Mouse (Mus musculus) G1E (cell line): ENCODE measurements around the gene Arfip1. TPM values are rescaled to one million over a fixed set of nuclear protein-coding genes. Genes with fewer than 3 reads are reported as not detected.

Experiments
- ATAC-seq: 2 replicates; pipeline ENCODE4 v1.8.0; 2016; ENCODE audit warnings: mild to moderate bottlenecking; ENCODE audit not compliant: insufficient number of reproducible peaks, poor library complexity, low FRiP score, severe bottlenecking; ENCODE audit errors: extremely low read depth
- DNase-seq: peaks from one replicate; pipeline ENCODE4 v3.0.0; 2012; ENCODE audit warnings: low spot score
- H3K27me3 ChIP-seq: 2 replicates; pipeline ENCODE4 v1.6.1; 2012; ENCODE audit warnings: mild to moderate bottlenecking, low read length, inconsistent platforms; ENCODE audit not compliant: insufficient read depth
- H3K36me3 ChIP-seq: replicated peaks from 2 replicates; pipeline ENCODE3; 2012; ENCODE audit warnings: mild to moderate bottlenecking, inconsistent platforms
- H3K4me1 ChIP-seq: 2 replicates; pipeline ENCODE4 v1.6.1; 2012; ENCODE audit warnings: low read depth, low read length, inconsistent platforms, mixed read lengths; ENCODE audit not compliant: insufficient read depth
- H3K4me3 ChIP-seq: 2 replicates; pipeline ENCODE4 v1.5.1; 2012; ENCODE audit warnings: low read depth, mild to moderate bottlenecking, inconsistent platforms, low read length, moderate library complexity, mixed read lengths
- H3K9me3 ChIP-seq: replicated peaks from 2 replicates; pipeline ENCODE4 v1.6.1; 2012; ENCODE audit warnings: inconsistent platforms
- CTCF ChIP-seq: IDR thresholded peaks from 2 replicates; pipeline ENCODE4 v1.5.1; 2012; ENCODE audit warnings: low read depth, low read length, inconsistent platforms, mixed read lengths
- GATA1 ChIP-seq: IDR thresholded peaks from 2 replicates; pipeline ENCODE4 v1.6.1; 2012; ENCODE audit warnings: borderline replicate concordance, low read length, inconsistent platforms, mixed read lengths
- GATA2 ChIP-seq: IDR thresholded peaks from 2 replicates; pipeline ENCODE4 v1.6.1; 2012; ENCODE audit warnings: low read depth, low read length, inconsistent platforms, borderline replicate concordance
- POLR2AphosphoS5 ChIP-seq: IDR thresholded peaks from 2 replicates; pipeline ENCODE4 v1.6.1; 2012; ENCODE audit warnings: low read depth, low read length, inconsistent platforms; ENCODE audit not compliant: insufficient replicate concordance
- TAL1 ChIP-seq: conservative IDR thresholded peaks from 2 replicates; pipeline ENCODE4 v1.6.1; 2012; ENCODE audit warnings: low read depth, low read length, inconsistent platforms, mixed read lengths
- polyA plus RNA-seq: library from polyadenylated mRNA; stranded (reverse); fragments of >175 nt; gene quantifications from 2 replicates; pipeline ENCODE4 v1.2.3, GENCODE M21; 2012
- total RNA-seq, 2 experiments: library from RNA; stranded (forward) in 1 of 2; stranded (reverse) in 1 of 2; fragments of 200-1000 nt in 1 of 2; fragments of >200 nt in 1 of 2; fragmentation: Nextera tagmentation in 1 of 2; gene quantifications; 2 replicates each; pipeline ENCODE4 v1.2.3; 2014 to 2017

The Arfip1 gene
- total and polyA plus RNA-seq, 3 experiments, result 28.3 to 92.9 (median 62.5) TPM

DNA sequence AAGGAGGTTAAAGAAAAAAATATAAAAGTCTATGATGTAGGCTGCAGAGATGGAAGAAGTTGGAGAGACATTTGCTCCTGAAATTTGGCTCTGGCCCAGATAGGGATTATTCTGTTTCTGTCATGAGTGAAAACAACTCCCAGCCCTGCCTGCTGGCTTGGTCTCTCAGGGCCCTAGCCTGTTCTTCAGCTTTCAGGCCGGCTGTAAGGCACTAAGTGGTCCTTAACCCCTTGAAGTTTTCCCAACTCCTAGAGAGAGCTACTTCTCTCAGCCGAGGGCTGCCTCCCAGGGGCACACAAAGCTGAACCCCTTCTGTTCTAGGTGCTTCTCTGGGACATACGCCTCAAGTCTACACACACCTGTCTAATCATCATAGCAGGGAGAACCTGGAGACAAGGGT is 109.9 kb downstream of the Arfip1 start:
- Histone ChIP-seq H3K36me3 (peaks cover 27% of the 10 kb centered on the region), H3K27me3 (peaks cover 10% of the 10 kb centered on the region), H3K9me3 (peaks cover 3% of the 10 kb centered on the region; the same call in 1 of the 2 replicates), H3K4me1 (peaks cover 75% of the 10 kb centered on the region), H3K4me3 (no peak overlapping the region; the same call in 1 of the 2 replicates)
- no peak for TF ChIP-seq TAL1
- DNase-seq, result no peak
- no peak for ATAC-seq

DNA sequence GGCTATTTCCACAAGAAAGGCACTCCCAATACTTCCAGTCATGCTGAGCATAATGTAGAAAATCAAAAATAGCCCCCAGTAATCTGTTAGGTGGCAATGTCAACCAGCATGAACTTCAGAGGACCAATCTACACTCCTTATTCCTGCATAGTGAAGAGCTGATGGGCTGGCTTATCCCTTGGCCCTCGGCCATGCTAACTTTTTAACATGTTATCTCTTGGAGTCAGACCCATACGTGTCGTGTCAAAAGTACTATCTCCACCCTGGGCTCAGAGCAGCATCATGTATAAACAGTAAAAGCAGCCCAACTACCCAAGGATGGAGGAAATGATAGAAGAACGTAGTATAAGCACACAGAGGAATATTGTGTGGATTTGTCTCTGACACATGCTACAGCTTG is 111.3 kb downstream of the Arfip1 start:
- Histone ChIP-seq H3K36me3 (peaks cover 27% of the 10 kb centered on the region), H3K4me1 (peaks cover 80% of the 10 kb centered on the region)
- no peak for DNase-seq

GRCm38 (mm10) chr3:84468111-84468453 is 114.3 kb downstream of the Arfip1 start:
- ATAC-seq (peak; percentile 72), DNase-seq (no peak)
- peaks cover 24% of the 10 kb centered on the region for H3K36me3 ChIP-seq
- peaks cover 3% of the 10 kb centered on the region; the same call in 1 of the 2 replicates for H3K9me3 ChIP-seq
- H3K27me3 ChIP-seq, result no peaks in the 10 kb centered on the region
- no peak for TF ChIP-seq POLR2AphosphoS5
- H3K4me3 ChIP-seq, result peak overlapping the region; percentile 44; the same call in 1 of the 2 replicates
- H3K4me1 ChIP-seq, result peaks cover 63% of the 10 kb centered on the region

More for the DNA sequence above, 111.3 kb downstream of the Arfip1 start:
- Histone ChIP-seq H3K4me3 (no peak overlapping the region), H3K9me3 (peaks cover 3% of the 10 kb centered on the region; the same call in 1 of the 2 replicates), H3K27me3 (peaks cover 10% of the 10 kb centered on the region)
- ATAC-seq, result peak; percentile 43
- TF ChIP-seq GATA1 (no peak), TAL1 (peak; percentile 54)

GRCm38 (mm10) chr3:84467419-84468110 is 114.9 kb downstream of the Arfip1 start:
- peaks cover 3% of the 10 kb centered on the region; the same call in 1 of the 2 replicates for H3K9me3 ChIP-seq
- TF ChIP-seq TAL1, result no peak
- no peak for TF ChIP-seq CTCF
- no peak for TF ChIP-seq POLR2AphosphoS5
- TF ChIP-seq GATA2, result no peak
- no peaks in the 10 kb centered on the region for H3K27me3 ChIP-seq
- peaks cover 21% of the 10 kb centered on the region for H3K36me3 ChIP-seq
- ATAC-seq (no peak), DNase-seq (no peak)
- H3K4me1 ChIP-seq, result peaks cover 59% of the 10 kb centered on the region
- H3K4me3 ChIP-seq, result peak overlapping the region; percentile 44; the same call in 1 of the 2 replicates

DNA sequence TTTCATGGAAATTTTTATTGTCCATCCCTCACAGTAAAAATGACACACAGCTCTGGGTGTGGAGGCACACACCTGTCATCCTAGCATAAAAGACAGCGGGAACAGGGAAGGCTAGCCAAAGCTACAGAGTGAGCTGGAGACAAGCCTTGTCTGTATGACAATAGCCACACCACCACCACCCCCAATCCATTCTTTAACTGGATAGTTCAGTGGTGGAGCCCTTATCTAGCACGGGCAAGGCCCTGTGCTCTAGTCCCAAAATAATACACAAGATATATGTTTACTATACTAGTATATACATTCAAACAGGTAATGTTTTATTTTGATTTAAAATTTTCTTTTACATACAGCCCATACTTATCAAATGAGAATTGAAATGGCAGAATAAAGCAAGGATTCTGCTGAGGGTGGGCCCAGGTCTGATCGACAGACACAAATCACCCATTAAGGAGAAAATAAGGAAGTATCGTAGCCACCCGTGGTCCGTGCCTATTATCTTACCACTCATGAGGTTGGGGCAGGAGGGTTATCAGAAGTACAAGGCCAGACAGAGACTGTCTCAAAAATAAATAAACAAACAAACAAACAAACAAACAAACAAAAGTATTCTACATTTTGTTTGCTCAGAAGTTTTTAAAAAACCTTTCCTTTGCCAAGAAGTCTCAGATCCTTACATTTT is 116.5 kb downstream of the Arfip1 start:
- no peak for TF ChIP-seq POLR2AphosphoS5
- no peak for TF ChIP-seq TAL1
- no peak for TF ChIP-seq GATA1
- no peak for TF ChIP-seq GATA2
- TF ChIP-seq CTCF, result no peak
- peaks cover 3% of the 10 kb centered on the region; the same call in 1 of the 2 replicates for H3K9me3 ChIP-seq

GRCm38 (mm10) chr3:84461687-84462086 is 120.7 kb downstream of the Arfip1 start:
- peaks cover 14% of the 10 kb centered on the region for H3K36me3 ChIP-seq
- ATAC-seq, result no peak
- DNase-seq, result no peak
- no peaks in the 10 kb centered on the region for H3K27me3 ChIP-seq
- no peaks in the 10 kb centered on the region for H3K9me3 ChIP-seq
- H3K4me1 ChIP-seq, result peaks cover 57% of the 10 kb centered on the region
- no peak overlapping the region; the same call in 1 of the 2 replicates for H3K4me3 ChIP-seq
- TF ChIP-seq GATA1 (no peak), POLR2AphosphoS5 (no peak), TAL1 (no peak), GATA2 (no peak), CTCF (no peak)

More for the DNA sequence above, 116.5 kb downstream of the Arfip1 start:
- no peak overlapping the region for H3K4me3 ChIP-seq
- DNase-seq (no peak), ATAC-seq (no peak)
- no peaks in the 10 kb centered on the region for H3K27me3 ChIP-seq
- peaks cover 59% of the 10 kb centered on the region for H3K4me1 ChIP-seq
- peaks cover 16% of the 10 kb centered on the region for H3K36me3 ChIP-seq

DNA sequence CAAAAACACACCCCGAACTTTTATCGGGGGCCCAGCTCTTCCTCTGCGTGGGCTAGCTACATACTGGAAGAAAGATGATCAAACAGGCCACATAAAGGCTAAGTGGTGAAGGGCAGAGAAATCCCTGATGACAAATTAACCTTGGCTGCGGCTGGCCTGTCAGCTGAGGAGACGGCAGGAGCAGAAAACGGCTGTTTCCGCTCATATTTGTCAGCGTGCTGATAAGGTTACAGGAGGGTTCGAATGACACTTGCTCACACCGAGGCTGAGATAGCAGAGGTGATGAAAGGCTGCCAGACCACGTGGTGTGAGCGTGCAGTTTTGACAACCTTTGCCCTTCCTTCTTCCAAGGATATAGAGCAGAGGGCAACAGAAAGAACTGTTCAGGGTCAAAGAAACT is 121.5 kb downstream of the Arfip1 start:
- Histone ChIP-seq H3K4me1 (peaks cover 61% of the 10 kb centered on the region), H3K4me3 (peak overlapping the region; percentile 54; the same call in 1 of the 2 replicates), H3K27me3 (no peaks in the 10 kb centered on the region), H3K9me3 (no peaks in the 10 kb centered on the region), H3K36me3 (peaks cover 16% of the 10 kb centered on the region)
- DNase-seq, result peak; percentile 60
- peak; percentile 96 for ATAC-seq
- TF ChIP-seq CTCF (no peak), TAL1 (peak; percentile 21; the same call in 1 of the 2 replicates)
